Mouse (Mus musculus) small intestine, adult 2 months (tissue): Measurements from ENCODE around the gene Pacs1.

Experiments used
- CTCF ChIP-seq: fragments of 200-500 bp; IDR thresholded peaks from 2 replicates; pipeline ENCODE4 v1.5.1; 2012; ENCODE audit warnings: low read depth, mild to moderate bottlenecking, control low read depth, inconsistent platforms, low read length, moderate library complexity, mixed read lengths; ENCODE audit not compliant: insufficient replicate concordance, insufficient read length; ENCODE audit errors: extremely low read depth
- POLR2A ChIP-seq: fragments of 200-500 bp; IDR thresholded peaks from 2 replicates; pipeline ENCODE4 v1.6.1; 2012; ENCODE audit warnings: low read depth, mild to moderate bottlenecking, control low read depth, inconsistent platforms, low read length, moderate library complexity

- TF ChIP-seq CTCF (no peak), POLR2A (no peak)
Measured at GRCm38 (mm10) chr19:5131237-5131636, 141.7 kb downstream of the Pacs1 start.
